Mouse (Mus musculus) forebrain, embryonic 10.5 days (tissue): ENCODE measurements around the gene Zmym3. TPM values are rescaled to one million over a fixed set of nuclear protein-coding genes. Genes with fewer than 3 reads are reported as not detected.

ENCODE experiments used
- polyA plus RNA-seq: library from polyadenylated mRNA; unstranded; fragments of >200 nt; fragmentation: Nextera tagmentation; extraction: Ambion mirVana; gene quantifications from 2 replicates; pipeline ENCODE4 v1.2.1, GENCODE M21; 2016

The Zmym3 gene
- polyA plus RNA-seq, 1 experiment from 2014 or later: 24.2 TPM

Other genes starting within 250 kb of the Zmym3 start
- gene Snx12, start 198.3 kb downstream of the Zmym3 start, polyA plus RNA-seq: 68.5 and 71.1 TPM in 2 replicates
- 1.8 and 1.9 TPM in 2 replicates for gene Foxo4, start 166.3 kb downstream of the Zmym3 start, polyA plus RNA-seq
- gene Gm614, start 156.9 kb downstream of the Zmym3 start, polyA plus RNA-seq: not detected in 2 replicates
- gene Il2rg, start 152.6 kb downstream of the Zmym3 start, polyA plus RNA-seq: 2.0 and 2.7 TPM in 2 replicates
- gene Gm20489, start 151.8 kb downstream of the Zmym3 start, polyA plus RNA-seq: not detected in 2 replicates
- 33.8 and 38.6 TPM in 2 replicates for gene Med12, start 146.8 kb downstream of the Zmym3 start, polyA plus RNA-seq
- gene Nlgn3, start 121.7 kb downstream of the Zmym3 start, polyA plus RNA-seq: 9.6 and 11.1 TPM in 2 replicates
- not detected in 2 replicates for gene Gjb1, start 44.5 kb downstream of the Zmym3 start, polyA plus RNA-seq
- gene Nono, start 8.5 kb upstream of the Zmym3 start, polyA plus RNA-seq: 639 and 665 TPM in 2 replicates
- 2.0 and 2.1 TPM in 2 replicates for gene Itgb1bp2, start 28.2 kb upstream of the Zmym3 start, polyA plus RNA-seq
- gene Taf1, start 111.9 kb upstream of the Zmym3 start, polyA plus RNA-seq: 22.9 and 23.0 TPM in 2 replicates
- 130 and 131 TPM in 2 replicates for gene Ogt, start 219.2 kb upstream of the Zmym3 start, polyA plus RNA-seq